Mouse (Mus musculus) cerebellum, adult 2 months (tissue): ENCODE data around the gene Tuft1.

Experiments
- CTCF ChIP-seq: fragments of 200-500 bp; IDR thresholded peaks from 2 replicates; pipeline ENCODE4 v1.5.1; 2011; ENCODE audit warnings: low read depth, mild to moderate bottlenecking, control low read depth, low read length, moderate library complexity, borderline replicate concordance; ENCODE audit not compliant: insufficient read depth
- POLR2A ChIP-seq: fragments of 200-500 bp; IDR thresholded peaks from 2 replicates; pipeline ENCODE4 v1.6.1; 2011; ENCODE audit warnings: low read length, control low read depth, borderline replicate concordance; ENCODE audit not compliant: insufficient read depth

GRCm38 (mm10) chr3:94679351-94679841, 20.7 kb upstream of the Tuft1 start:
- TF ChIP-seq CTCF (no peak), POLR2A (no peak)
